Mouse (Mus musculus): Measurements from ENCODE around the gene Erp29. TPM values are rescaled to one million over a fixed set of nuclear protein-coding genes. Genes with fewer than 3 reads are reported as not detected.

Erp29 gene
- total and polyA plus RNA-seq, 3 experiments, result 204 to 258 (median 252) TPM

GRCm38 (mm10) chr5:121453743-121454502 lies 1.6 kb upstream of the Erp29 start:
- Histone ChIP-seq H3K4me3 (replicated peaks in 1 of 3; ENCODE audit: low read depth in 2 of 3, low read length in 2 of 3, poor library complexity in 1 of 3) (no peak overlapping the region), H3K27me3 (replicated peaks) (no peaks in the 10 kb centered on the region), H3K27ac (ENCODE audit: insufficient read depth, low read depth) (no peak overlapping the region), H3K79me2 (replicated peaks; ENCODE audit: control insufficient read depth, extremely low read depth, insufficient read depth, poor library complexity, severe bottlenecking) (peaks cover 19% of the 10 kb centered on the region), H3K9ac (ENCODE audit: insufficient read depth, low read depth) (no peak overlapping the region), H3K4me2 (ENCODE audit: insufficient read depth, low read depth, poor library complexity, severe bottlenecking) (0 out of 2 replicates have a peak overlapping the region, but pooled peaks have one; percentile 46), H3K36me3 (replicated peaks in 1 of 2; ENCODE audit: control insufficient read depth in 1 of 2, insufficient read depth in 1 of 2, low read length in 1 of 2) (peaks cover 7 to 22% of the 10 kb centered on the region in 2 experiments), H3K9me3 (replicated peaks; ENCODE audit: low read length) (no peaks in the 10 kb centered on the region), H3K4me1 (ENCODE audit: control insufficient read depth in 1 of 2, insufficient read depth in 2 of 2) (peaks cover 9 to 43% of the 10 kb centered on the region in 2 experiments)
- dilution Hi-C loops (cut with MboI; ENCODE audit: extremely low pct_ligation_motif_present, extremely low pct_unique_long_range_greater_than_20kb, low sequenced_read_pairs) (no loop called here), in situ Hi-C loops (cut with MboI; ENCODE audit: low pct_ligation_motif_present, low pct_unique_long_range_greater_than_20kb, low sequenced_read_pairs) (no loop called here)
- DNase-seq (ENCODE audit: extremely low read depth), result no peak
- TF ChIP-seq TCF12 (IDR thresholded peaks at IDR 0.05; ENCODE audit: low read depth, low read length), result no peak
- no peak for TF ChIP-seq NRF1 (IDR thresholded peaks at IDR 0.05; ENCODE audit: low read depth, low read length)

GRCm38 (mm10) chr5:121452906-121453305 lies 600 bp upstream of the Erp29 start:
- in situ Hi-C loops (cut with MboI; ENCODE audit: low pct_ligation_motif_present, low pct_unique_long_range_greater_than_20kb, low sequenced_read_pairs) (no loop called here), dilution Hi-C loops (cut with MboI; ENCODE audit: extremely low pct_ligation_motif_present, extremely low pct_unique_long_range_greater_than_20kb, low sequenced_read_pairs) (no loop called here)
- Histone ChIP-seq H3K79me2 (replicated peaks; ENCODE audit: control insufficient read depth, extremely low read depth, insufficient read depth, poor library complexity, severe bottlenecking) (peaks cover 24% of the 10 kb centered on the region), H3K9me3 (replicated peaks; ENCODE audit: low read length) (peaks cover 2% of the 10 kb centered on the region), H3K27ac (ENCODE audit: insufficient read depth, low read depth) (peak overlapping the region; percentile 64), H3K4me3 (replicated peaks in 1 of 3; ENCODE audit: low read depth in 2 of 3, low read length in 2 of 3, poor library complexity in 1 of 3) (peak overlapping the region; percentile 62 to 98 (median 89)), H3K36me3 (replicated peaks in 1 of 2; ENCODE audit: control insufficient read depth in 1 of 2, insufficient read depth in 1 of 2, low read length in 1 of 2) (peaks cover 16 to 31% of the 10 kb centered on the region in 2 experiments), H3K9ac (ENCODE audit: insufficient read depth, low read depth) (peak overlapping the region; percentile 98), H3K4me2 (ENCODE audit: insufficient read depth, low read depth, poor library complexity, severe bottlenecking) (peak overlapping the region; percentile 46), H3K27me3 (replicated peaks) (no peaks in the 10 kb centered on the region), H3K4me1 (ENCODE audit: control insufficient read depth in 1 of 2, insufficient read depth in 2 of 2) (peaks cover 9 to 52% of the 10 kb centered on the region in 2 experiments)
- TF ChIP-seq E2F4 (IDR thresholded peaks at IDR 0.05; ENCODE audit: insufficient replicate concordance, low read depth, low read length) (no peak), MAZ (IDR thresholded peaks at IDR 0.05; ENCODE audit: low read depth, low read length) (no peak), CHD1 (IDR thresholded peaks at IDR 0.05; ENCODE audit: low read depth, low read length) (peak; percentile 71; the same call in 1 of the 2 replicates), USF1 (IDR thresholded peaks at IDR 0.05; ENCODE audit: low read depth, low read length) (no peak), POLR2A (IDR thresholded peaks at IDR 0.05; ENCODE audit: low read depth, low read length) (no peak), ZC3H11A (IDR thresholded peaks at IDR 0.05; ENCODE audit: low read depth, low read length) (no peak), MYC (IDR thresholded peaks at IDR 0.05; ENCODE audit: low read depth, low read length) (0 out of 2 replicates have a peak, but pooled peaks have one; percentile 11)
- no peak for DNase-seq (ENCODE audit: extremely low read depth)

GRCm38 (mm10) chr5:121451644-121452025 lies 671 bp downstream of the Erp29 start, which contains the start of gene Tmem116:
Tmem116 (plus strand) TSS chr5:121451893.
- dilution Hi-C loops (cut with MboI; ENCODE audit: extremely low pct_ligation_motif_present, extremely low pct_unique_long_range_greater_than_20kb, low sequenced_read_pairs), result no loop called here
- Histone ChIP-seq H3K27ac (ENCODE audit: insufficient read depth, low read depth) (peak within 1 kb of the TSS; percentile 91), H3K79me2 (replicated peaks; ENCODE audit: control insufficient read depth, extremely low read depth, insufficient read depth, poor library complexity, severe bottlenecking) (peaks cover 25% of the 10 kb centered on the region)

More at GRCm38 (mm10) chr5:121451644-121452025, 671 bp downstream of the Erp29 start, which contains the start of gene Tmem116:
- no peak for DNase-seq (ENCODE audit: extremely low read depth)
- Histone ChIP-seq H3K9ac (ENCODE audit: insufficient read depth, low read depth) (peak within 1 kb of the TSS; percentile 98), H3K4me3 (replicated peaks in 1 of 3; ENCODE audit: low read depth in 2 of 3, low read length in 2 of 3, poor library complexity in 1 of 3) (peak within 1 kb of the TSS; percentile 69 to 98 (median 89)), H3K27me3 (replicated peaks) (no peaks in the 10 kb centered on the region), H3K9me3 (replicated peaks; ENCODE audit: low read length) (peaks cover 2% of the 10 kb centered on the region), H3K4me1 (ENCODE audit: control insufficient read depth in 1 of 2, insufficient read depth in 2 of 2) (peaks cover 11 to 63% of the 10 kb centered on the region in 2 experiments), H3K36me3 (replicated peaks in 1 of 2; ENCODE audit: control insufficient read depth in 1 of 2, insufficient read depth in 1 of 2, low read length in 1 of 2) (peaks cover 27 to 43% of the 10 kb centered on the region in 2 experiments), H3K4me2 (ENCODE audit: insufficient read depth, low read depth, poor library complexity, severe bottlenecking) (peak within 1 kb of the TSS; percentile 61)
- TF ChIP-seq POLR2AphosphoS2 (IDR thresholded peaks at IDR 0.05; ENCODE audit: low read depth, low read length) (peak; percentile 49), NRF1 (IDR thresholded peaks at IDR 0.05; ENCODE audit: low read depth, low read length) (no peak)
- in situ Hi-C loops (cut with MboI; ENCODE audit: low pct_ligation_motif_present, low pct_unique_long_range_greater_than_20kb, low sequenced_read_pairs), result no loop called here
